Mouse (Mus musculus): ENCODE results near the gene Map3k10. TPM values are rescaled to one million over a fixed set of nuclear protein-coding genes. Genes with fewer than 3 reads are reported as not detected.
A peak's percentile ranks its signal among the peaks of the same experiment; 100 is the strongest.
"Not testable (repeated sequence)": the region's sequence is repeated elsewhere in the genome, so short reads cannot be mapped to it uniquely, and the experiment has no call there.

The Map3k10 gene
- total RNA-seq, 2 experiments from 2014 or later, result 19.2 to 20.0 TPM

DNA sequence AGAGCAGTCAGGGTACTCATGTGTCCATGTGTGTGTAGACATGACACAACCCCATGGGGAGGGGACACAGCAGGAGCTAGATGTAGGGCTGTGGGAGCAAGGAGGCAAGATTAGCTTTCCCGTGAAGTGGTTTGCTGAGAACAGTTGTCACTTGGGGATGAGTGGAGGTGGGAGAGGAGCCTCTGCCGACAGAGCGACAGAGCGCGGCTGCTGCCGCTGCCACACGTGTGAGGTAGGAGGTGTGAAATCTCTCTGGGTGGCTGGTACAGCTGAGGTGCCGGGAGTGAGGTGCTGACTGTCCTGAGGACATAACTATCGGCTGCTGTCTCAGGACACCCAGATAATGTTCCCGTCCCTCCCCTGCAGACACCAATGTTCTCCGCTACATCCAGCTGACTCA is 18.9 kb downstream of the Map3k10 start:
- no peak for DNase-seq (ENCODE audit: low spot score in 2 of 2)

DNA sequence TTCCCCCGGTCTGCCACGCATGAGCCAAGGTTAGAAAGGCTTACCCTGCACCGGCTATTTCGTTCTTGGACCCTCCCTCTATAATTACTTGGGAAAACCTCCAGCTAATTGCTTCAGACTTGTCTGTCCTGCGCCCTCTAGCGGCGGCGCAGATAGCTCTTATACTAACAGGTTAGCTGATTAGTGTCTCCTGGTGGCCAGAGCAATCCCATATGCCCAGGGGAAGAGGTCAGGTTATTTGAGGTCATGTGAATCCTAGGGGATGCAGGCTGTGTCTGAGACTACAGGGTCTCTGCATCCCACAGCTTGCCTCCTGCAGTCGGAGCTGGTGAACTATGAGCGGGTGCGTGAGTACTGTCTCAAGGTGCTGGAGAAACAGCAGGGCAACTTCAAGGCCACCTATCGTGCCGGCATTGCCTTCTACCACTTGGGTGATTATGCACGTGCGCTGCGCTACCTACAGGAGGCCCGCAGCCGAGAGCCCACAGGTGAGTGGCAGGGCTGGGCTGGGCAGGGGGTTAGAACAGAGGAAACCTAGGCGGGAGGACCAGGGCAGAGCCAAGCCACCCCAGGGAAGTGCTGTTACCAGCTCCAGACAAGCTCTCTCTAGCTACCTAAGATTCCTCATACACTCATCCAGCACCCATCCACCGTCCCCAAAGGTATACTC is 19.7 kb downstream of the Map3k10 start:
- DNase-seq (ENCODE audit: low spot score in 2 of 2), result no peak

DNA sequence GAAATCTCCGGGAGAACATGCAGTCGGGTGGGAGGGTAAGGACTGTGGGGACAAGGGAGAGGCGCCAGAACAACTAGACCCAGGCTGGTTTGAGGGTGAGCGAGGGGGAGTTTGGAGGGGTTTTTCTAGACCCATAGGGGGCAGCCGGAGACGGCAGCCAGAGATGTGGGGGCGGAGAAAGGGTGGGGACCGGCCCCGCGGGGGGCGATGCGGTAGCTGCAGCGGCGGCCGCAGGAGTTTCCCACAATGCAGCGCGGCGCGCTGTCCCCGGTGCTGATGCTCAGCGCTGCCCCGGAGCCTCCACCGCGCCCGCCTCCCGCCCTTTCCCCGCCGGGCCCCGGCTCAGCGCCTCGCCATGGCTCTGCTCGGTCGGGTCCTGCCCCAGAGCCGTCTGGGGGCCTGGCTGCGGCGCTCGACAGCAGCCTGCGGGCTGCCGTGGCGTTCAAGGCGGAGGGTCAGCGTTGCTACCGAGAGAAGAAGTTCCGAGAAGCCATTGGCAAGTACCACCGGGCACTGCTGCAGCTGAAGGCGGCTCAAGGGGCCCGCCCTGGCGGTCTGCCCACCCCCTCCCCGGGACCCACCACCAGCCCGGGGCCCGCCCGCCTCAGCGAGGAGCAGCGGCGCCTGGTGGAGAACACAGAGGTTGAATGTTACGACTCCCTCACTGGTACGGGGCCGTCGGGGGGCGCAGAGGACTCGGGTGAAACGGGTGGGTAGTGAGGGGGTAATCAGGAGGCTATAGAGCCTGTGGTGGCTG is 20.5 kb downstream of the Map3k10 start, which contains the start of gene Ttc9b:
Gene Ttc9b, plus strand, starts transcription at position 235 of the 757 bp plus-strand sequence.
- peak in 1 of 2 experiments; percentile 62 for DNase-seq (ENCODE audit: low spot score in 2 of 2)

DNA sequence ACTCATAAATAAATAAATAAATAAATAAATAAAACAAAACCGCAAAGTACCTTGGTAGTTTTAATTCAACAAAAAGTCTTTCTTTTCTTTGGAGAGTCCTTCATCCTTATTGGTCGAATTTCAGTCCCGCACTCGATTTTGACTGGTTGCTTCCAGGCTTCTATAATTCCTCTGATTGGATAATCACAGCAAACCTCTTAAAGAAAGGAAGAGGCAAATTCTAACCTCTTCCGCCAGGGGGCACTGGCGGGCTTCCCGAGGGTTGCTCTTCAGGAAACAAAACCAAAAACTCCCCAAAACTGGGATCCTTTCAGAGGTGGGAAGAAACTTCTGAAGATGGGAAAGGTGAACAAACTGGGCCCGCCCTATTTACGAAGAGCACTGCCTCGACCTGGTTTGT is 23.4 kb downstream of the Map3k10 start:
- peak; percentile 70 to 78 for DNase-seq (ENCODE audit: low spot score in 2 of 2)

DNA sequence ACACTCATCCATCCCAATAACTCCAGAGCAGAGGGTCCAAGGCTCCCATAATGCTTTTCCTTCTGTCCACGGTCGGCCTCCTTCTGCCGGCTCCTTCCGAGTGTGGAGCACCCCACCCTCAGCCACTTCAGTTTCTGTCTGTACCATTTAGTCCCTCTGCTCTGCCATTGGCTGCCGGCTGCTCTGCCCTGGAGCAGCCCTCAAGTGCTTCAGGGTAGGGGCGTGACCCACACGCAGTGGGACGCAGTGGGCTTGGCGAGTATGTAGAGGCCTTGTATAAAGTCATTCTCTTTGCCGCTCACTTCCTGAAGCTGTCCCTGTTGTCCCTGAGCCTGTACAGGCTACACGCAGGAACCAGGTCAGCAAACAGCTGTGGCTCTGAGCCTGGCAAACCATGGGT is 24.7 kb downstream of the Map3k10 start:
- no peak for DNase-seq (ENCODE audit: low spot score in 2 of 2)

DNA sequence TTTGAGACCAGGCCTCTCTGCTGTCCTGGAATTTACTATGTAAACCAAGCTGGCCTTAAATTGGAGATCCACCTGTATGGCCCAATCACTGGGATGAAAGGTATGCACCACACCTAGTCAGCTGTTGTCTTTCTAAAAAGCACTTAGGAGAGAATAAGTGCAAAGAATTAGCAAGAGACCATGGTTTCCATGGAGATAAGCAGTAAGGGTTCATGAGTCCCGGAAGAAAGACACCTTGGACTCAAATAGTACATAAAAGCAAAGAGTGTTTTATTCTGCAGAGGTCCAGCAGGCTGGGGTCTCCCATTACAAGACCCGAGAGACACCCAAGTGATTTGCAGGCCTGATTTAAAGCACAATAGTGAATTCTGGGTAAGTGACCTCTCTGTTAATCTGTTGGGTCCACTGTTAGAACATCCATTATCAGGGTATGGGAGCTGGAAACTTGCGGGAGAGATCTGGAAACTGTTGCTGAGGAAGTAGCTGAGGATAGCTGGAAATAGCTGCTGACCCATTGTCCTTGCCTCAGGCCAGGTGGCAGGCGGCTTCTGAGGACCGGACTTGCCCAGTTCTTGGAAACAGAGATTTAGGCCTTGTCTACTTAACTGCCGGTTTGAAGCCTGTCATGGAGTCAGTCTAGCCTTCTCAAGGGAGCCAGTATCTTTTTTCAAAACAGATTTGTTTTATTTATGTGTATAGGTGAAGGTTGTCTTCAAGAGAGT is 27.0 kb downstream of the Map3k10 start:
- no peak for DNase-seq (ENCODE audit: low spot score in 2 of 2)

DNA sequence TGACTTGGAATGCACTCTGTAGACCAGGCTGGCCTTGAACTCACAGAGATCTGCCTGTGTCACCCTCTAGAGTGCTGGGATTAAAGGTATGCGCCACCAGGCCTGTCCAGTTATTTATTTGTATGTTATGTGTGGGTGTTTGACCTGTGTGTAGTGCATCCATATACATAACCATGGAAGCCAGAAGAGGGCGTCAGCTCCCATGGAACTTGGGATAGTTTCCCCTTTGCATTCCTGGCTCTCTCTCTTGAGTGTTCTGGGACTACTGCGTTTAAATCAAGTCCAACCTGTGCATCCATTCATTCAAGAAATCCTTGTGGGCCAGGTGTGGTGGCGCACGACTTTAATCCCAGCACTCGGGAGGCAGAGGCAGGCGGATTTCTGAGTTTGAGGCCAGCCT is 27.9 kb downstream of the Map3k10 start:
- DNase-seq (ENCODE audit: low spot score in 2 of 2), result no peak

DNA sequence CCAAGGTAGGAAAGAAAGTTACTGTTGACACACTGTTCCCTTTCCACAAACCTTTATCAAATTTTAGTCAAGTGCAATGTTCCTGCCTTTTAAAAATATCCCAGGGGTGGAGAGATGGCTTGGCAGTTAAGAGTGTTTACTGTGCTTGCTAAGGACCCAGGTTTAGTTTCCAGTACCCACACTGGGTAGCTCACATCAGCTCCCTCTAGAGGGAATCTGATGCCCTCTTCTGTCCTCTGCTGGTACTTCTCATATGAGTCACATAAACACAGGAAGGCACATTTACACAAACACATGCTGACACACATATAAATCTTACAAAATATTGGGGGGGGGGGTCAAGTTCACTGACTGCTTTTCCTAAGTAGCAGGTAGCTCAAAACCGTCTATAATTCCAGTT is 29.9 kb downstream of the Map3k10 start:
- no peak for DNase-seq (ENCODE audit: low spot score in 2 of 2)

DNA sequence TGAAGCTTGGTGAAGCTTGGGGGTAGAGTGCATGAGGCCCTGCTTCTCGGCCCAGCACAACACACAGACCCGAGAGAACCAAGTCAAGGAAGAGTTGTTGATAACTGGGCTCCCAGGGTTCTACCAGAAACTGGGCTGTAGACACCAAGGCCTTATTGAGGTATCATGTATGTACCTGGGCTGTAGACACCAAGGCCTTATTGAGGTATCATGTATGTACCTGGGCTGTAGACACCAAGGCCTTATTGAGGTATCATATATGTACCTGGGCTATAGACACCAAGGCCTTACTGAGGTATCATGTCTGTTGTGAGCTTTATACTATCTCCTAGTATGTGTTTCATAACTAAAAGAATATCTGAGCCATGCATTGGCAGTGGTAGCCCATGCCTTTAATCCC is 39.3 kb downstream of the Map3k10 start:
- not testable (repeated sequence) for DNase-seq (ENCODE audit: low spot score in 2 of 2)

DNA sequence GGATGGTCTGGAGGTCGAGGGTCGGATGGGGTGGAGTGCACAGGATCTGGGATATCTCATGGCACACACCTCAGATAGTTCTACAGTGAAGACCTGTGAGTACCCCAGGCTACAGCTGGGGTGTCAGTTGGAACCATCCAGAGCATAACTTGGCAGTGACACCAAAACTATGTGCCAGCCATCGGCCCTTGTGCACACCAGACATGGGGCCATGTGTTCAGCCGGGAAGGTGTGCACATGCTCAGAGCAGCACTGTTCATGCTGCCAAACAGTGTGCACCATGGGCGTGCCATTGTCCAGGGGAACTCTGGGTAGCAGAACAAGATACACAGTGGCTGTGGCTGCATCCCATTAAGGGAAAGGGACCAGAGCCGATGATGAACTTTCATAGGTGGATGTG is 39.7 kb downstream of the Map3k10 start:
- DNase-seq (ENCODE audit: low spot score in 2 of 2), result no peak

DNA sequence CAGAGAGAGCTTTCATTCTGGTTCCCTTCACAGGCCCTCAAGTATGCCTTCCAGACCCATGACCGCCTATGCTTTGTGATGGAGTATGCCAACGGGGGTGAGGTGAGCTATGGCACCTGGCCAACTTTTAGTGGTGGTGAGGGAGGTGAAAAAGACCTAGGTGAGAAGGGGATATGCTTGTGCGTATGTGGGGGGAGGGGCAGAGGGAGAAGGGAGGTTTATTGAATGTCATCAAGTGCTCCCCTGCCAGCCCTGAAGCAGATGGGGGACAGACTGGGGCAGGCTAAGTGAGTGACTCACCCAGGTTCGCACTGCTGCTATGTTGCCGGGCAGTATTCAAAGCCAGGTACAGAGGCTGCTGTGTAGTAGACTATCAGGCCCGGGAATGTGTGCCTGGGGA is 41.2 kb downstream of the Map3k10 start:
- DNase-seq (ENCODE audit: low spot score in 2 of 2), result no peak

DNA sequence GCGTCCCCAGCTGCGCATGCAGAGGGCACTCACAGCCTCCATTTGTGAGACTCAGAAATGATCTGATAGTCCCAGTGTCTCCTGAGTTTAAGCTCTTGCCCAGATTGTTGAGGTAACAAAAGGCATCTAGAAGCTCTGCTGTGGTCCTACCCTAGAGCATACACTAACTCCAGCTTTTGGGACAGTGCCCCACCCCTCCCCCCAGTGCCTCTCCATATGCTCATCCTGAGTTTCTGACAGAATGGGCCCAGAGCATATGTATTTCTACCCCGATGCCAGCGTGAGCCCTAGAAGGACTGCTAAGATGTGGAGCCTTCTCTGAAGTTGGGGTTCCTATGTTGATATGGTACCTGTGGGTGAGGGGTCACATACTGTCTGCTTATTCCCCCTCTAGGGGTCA is 43.0 kb downstream of the Map3k10 start:
- DNase-seq (ENCODE audit: low spot score in 2 of 2), result no peak

DNA sequence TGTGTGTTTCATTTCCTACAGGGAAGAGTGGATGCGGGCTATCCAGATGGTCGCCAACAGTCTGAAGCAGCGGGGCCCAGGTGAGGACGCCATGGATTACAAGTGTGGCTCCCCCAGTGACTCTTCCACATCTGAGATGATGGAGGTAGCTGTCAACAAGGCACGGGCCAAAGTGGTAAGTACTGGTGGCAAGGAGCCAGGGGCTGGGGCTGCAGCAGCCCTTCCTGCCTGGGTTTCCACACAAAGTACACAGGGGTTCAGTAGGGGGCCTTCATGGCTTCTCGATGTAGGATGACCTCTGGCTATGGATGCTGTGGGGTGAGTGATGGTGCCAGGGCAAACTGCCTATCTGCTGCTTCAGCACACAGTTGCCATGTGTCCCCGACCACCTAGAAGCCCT is 45.6 kb downstream of the Map3k10 start:
- not testable (repeated sequence) for DNase-seq (ENCODE audit: low spot score in 2 of 2)

DNA sequence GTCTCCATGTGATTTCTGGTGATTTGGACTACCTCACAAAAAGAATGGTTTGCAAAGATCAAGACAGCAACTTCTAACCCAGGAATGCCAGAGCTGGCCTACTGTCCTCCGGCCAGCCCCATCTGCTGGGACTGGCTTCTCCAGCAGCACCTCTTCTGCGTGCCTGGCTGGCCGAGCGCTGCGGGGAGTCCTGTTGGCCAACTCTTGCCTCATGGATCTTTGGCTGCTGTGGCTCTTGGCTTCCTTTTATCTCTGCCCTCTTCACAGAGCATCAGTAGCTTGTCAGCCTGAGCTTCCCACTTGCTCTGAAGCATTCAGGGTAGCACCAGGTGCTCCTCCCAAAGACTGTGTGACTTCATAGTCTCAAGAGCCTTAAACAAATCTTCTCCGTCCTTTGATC is 46.2 kb downstream of the Map3k10 start:
- DNase-seq (ENCODE audit: low spot score in 2 of 2), result no peak

DNA sequence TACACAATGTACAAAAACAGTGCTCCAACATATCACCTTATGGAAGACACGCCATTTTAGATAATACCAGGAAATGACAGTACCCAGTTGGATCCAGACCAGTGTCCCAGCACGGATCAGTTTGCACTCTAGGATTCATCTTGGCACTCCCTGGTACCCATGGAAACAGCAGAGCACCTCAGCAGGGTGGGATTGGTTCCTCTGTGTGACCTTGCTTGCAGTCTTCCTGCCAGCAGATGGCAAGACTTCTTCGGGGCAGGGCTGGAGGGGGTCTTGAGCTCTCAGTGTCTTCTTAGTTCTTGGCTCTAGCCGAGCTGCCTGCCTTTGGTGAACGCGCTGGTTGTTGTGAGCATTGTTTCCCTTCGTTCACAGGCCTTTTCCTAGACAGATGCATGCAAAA is 46.7 kb downstream of the Map3k10 start:
- no peak for DNase-seq (ENCODE audit: low spot score in 2 of 2)

DNA sequence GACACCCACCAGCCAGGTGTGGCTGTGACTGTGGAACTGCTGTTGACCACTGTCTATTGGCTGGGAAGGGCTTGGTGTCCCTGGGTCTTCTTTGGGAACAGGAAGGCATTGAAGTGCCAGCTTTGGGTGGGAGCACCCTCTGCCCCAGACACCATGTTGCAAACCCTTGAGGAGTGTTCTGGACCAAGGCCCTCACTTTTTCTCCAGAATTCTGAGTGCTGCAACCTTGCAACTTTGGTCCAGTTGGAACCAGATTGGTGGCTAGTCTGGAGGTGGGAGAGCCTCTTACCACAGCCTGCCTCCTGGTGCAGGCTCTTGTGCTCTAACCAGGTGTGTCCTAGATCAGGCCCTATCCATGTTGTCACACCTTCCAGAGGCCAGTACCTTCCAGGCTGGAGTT is 49.4 kb downstream of the Map3k10 start:
- DNase-seq (ENCODE audit: low spot score in 2 of 2), result no peak

DNA sequence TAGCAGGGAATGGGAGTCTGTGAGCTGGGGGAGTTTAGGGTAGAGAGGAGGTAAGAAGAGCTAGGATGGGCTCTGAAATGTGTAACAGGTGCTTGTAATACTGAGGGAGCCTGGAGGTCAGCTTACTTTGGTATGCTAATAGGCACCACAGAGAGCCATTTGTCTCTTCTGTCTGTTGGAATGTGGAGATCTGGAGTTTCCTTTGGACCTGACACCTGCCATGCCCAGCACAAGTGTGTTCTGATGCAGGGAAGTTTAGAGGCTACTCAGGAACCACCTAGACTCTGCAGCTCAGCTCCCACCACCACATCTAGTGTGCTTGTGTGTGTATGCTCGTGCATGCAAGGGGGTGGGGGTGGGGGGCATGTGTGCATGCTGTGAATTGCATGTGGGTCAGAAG is 52.2 kb downstream of the Map3k10 start:
- no peak for DNase-seq (ENCODE audit: low spot score in 2 of 2)

DNA sequence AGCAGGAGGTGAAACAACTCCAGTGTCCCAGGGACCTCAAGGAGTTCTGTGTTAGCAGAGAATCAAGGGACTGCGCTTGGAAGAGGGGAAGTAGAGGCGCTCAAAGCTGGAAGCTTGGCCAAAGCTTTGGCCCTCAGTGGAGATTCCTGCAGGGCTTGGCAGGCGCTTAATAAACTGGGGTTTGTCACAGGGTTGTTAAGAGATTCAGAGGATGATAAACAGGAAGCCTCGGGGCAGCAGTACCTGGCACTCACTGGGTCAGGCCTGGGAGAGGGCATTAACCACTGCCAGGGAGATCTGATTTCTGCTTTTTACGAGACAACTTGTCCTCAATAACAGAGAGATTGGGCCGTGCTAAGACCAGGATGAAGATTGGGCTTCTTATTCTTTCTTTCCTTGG is 53.4 kb downstream of the Map3k10 start:
- no peak for DNase-seq (ENCODE audit: low spot score in 2 of 2)

DNA sequence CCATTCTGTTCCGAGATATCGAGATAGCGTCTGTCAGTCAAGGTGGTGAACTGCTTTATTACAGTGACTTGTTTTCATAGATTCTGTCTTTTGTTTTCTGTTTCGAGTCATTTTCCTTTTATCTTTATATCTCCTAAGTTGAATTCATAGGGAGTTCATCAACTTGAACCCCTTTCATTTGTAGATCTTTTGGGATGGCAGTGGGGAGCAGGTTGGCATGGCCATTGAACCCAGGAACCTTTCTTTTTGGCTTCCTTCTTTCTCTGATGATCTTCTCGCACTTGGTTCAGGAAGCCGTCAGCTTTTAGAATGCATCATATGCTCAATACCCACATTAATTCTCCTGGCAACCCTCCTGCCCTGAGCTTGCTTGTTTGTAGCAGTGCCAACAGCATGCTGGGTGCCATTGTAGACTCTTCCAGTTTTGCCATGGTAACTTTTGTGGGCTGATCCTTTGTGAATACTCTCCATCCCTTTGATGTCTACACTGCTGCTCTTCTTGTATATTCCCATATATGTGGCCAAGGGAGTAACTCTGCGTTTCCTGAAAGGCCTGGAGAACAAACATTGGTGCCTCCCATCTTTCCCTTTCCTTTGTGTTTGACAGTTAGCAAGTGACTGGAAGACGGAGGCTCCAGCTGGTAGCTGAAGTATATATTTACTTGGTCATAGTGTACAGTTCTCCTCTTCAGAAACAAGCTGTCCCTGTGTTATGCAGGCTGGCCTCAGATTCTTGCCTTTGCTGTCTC is 60.5 kb downstream of the Map3k10 start:
- DNase-seq (ENCODE audit: low spot score in 2 of 2), result no peak

DNA sequence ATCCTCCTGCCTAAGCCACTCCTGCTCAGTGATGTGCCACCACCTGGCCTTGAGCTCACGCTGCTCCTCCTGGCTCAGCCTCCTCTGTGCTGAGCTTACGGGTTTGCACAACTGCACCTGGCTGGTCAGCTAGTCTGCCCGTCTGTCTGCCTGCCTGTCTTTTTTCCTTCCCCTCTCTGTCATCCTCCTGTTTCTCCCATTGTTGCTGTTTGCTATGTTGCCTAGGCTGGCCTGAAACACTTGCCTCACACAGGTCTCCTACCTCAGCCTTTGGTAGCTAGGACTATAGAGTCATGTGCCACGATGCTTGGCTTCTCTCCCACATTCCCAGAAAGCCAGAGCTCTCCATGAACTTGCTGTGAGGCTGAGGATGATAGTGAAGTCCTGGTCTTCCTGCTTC is 61.5 kb downstream of the Map3k10 start:
- DNase-seq (ENCODE audit: low spot score in 2 of 2), result no peak

DNA sequence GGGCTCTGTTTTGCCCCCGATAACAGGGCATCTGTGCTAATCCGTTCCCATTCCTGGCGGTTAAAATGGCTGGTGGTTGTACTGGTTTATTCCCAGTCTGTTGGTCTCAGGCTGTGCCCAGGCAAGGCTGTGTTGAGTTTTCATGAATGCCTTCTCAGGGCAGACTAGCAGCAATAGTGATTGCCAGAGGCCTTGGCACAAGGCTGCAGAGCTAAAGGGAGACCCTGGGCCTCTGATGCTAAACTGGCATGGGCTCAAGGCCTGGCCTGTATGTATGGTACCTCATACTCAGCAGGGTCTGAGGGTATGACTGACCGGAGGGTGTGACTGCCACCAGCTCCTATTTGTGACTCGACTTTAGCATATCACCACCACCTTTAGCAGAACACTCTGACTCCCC is 63.5 kb downstream of the Map3k10 start:
- DNase-seq (ENCODE audit: low spot score in 2 of 2), result no peak

DNA sequence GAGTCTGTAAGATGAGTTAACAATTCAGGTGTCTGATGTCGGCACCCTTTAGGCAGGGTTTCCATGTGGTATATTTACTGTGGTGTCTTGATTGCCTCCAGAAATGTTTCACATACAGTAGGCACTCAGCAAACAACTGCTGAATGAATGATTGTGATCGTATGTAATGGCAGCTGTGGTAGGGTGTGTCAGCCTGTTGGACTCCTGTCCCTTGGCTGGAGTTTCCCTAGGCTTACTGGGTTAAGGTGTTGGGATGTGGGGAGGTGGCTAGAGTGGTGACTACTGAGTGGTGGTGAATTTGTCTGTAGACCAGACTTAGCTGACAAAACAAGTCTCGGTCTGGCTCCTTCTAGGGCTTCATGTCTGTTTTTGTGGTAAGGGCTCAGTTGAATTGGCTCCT is 64.0 kb downstream of the Map3k10 start:
- DNase-seq (ENCODE audit: low spot score in 2 of 2), result no peak

Data from gastrocnemius, postnatal 4 days (tissue).